In the genomic region with DNA sequence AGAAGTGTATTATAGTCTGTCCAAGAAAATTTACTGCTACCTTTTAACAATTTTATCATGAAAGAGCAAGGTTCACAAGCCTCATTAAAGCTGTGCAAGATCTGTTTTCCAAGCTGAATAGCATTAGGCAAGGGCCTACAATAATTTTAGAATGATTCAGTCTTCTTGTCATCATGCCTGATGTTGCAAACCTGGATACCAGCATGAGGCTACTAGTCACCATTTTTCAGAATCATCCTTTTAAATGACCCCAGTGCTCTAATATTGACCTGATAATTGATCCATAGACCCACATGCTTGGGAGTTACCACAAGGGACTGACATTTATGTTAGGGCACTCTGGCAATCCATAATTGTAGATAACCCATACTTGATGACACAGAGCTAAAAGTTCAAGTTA, we compare ENCODE assay signal across 25 mouse cellular contexts.
DNase-seq lines count a peak whose midpoint lies in the region; ATAC-seq and TF ChIP-seq lines count a peak whose summit lies in the region.
"Had no signal": no experiment of that assay in that cellular context is flagged by ENCODE, and none has a peak within 500 bp of the region (broad histone marks: within the 10 kb centered on the region; RNA-seq: fewer than 3 reads in every experiment).

No protein-coding gene starts in this region.

- H3K4me2 ChIP-seq in intestine, embryonic 15.5 days (replicated peaks): no peak overlapping the region
- H3K4me2 ChIP-seq in intestine, postnatal 0 days (replicated peaks; ENCODE audit: low read depth): no peak overlapping the region
- H3K4me2 ChIP-seq: embryonic facial prominence, embryonic 13.5 days; embryonic facial prominence, embryonic 15.5 days; forebrain, embryonic 13.5 days; forebrain, embryonic 15.5 days had no signal

- no peak overlapping the region for H3K4me3 ChIP-seq in intestine, embryonic 15.5 days (replicated peaks)
- no peak overlapping the region for H3K4me3 ChIP-seq in intestine, postnatal 0 days (ENCODE audit: low read depth, low read length)
- H3K4me3 ChIP-seq in gastrocnemius, adult 2 months: no peak overlapping the region
- H3K4me3 ChIP-seq: embryonic facial prominence, embryonic 13.5 days; embryonic facial prominence, embryonic 15.5 days; forebrain, embryonic 13.5 days; forebrain, embryonic 15.5 days had no signal

- DNase-seq in adrenal gland, adult 2 months: peak; percentile 53
- no peak for DNase-seq in adrenal gland, postnatal 36 days
- DNase-seq in NIH3T3 (ENCODE audit: low read depth): peak; percentile 65
- DNase-seq in right cerebral cortex, postnatal 10 days (ENCODE audit: low spot score in 2 of 2): no peak
- DNase-seq in gastrocnemius, adult 2 months: no peak
- DNase-seq: adrenal gland, adult 8-10 months; adrenal gland, postnatal 14 days; B cell, adult 2 months; cerebellum, adult 11 months; cerebellum, adult 18-20 months; cerebellum, adult 8-10 months; cerebellum, adult 9-11 months; cerebellum, postnatal 14 days; cerebellum, postnatal 36 days; embryo, embryonic 11 days; forebrain, postnatal 0 days had no signal

- no peak overlapping the region for H3K9ac ChIP-seq in intestine, embryonic 15.5 days
- H3K9ac ChIP-seq in intestine, postnatal 0 days (ENCODE audit: low read depth, low read length): no peak overlapping the region
- H3K9ac ChIP-seq: embryonic facial prominence, embryonic 13.5 days; embryonic facial prominence, embryonic 15.5 days; forebrain, embryonic 13.5 days; forebrain, embryonic 15.5 days; forebrain, postnatal 0 days had no signal

- TF ChIP-seq CTCF in intestine, postnatal 0 days (IDR thresholded peaks at IDR 0.05; ENCODE audit: low read depth): no peak
- no peak for TF ChIP-seq CTCF in gastrocnemius, adult 2 months (IDR thresholded peaks at IDR 0.05)

- no peaks in the 10 kb centered on the region for H3K4me1 ChIP-seq in intestine, embryonic 15.5 days (replicated peaks)
- H3K4me1 ChIP-seq in intestine, postnatal 0 days (replicated peaks; ENCODE audit: control insufficient read depth, insufficient read depth, low read length): no peaks in the 10 kb centered on the region
- H3K4me1 ChIP-seq: embryonic facial prominence, embryonic 13.5 days; embryonic facial prominence, embryonic 15.5 days; forebrain, embryonic 13.5 days; forebrain, embryonic 15.5 days had no signal

- peak; percentile 39; the same call in 1 of the 2 replicates for ATAC-seq in intestine, embryonic 15.5 days
- ATAC-seq in intestine, postnatal 0 days: peak; percentile 49; the same call in 1 of the 2 replicates
- ATAC-seq: CD4-positive, CD25-positive, alpha-beta regulatory T cell, adult 4 months; forebrain, embryonic 13.5 days; forebrain, embryonic 15.5 days; forebrain, postnatal 0 days had no signal

- H3K9me3 ChIP-seq in intestine, embryonic 15.5 days: no peaks in the 10 kb centered on the region
- H3K9me3 ChIP-seq in intestine, postnatal 0 days (ENCODE audit: control insufficient read depth): no peaks in the 10 kb centered on the region
- H3K9me3 ChIP-seq: embryonic facial prominence, embryonic 15.5 days; forebrain, embryonic 13.5 days; forebrain, embryonic 15.5 days; G1E had no signal

- no peaks in the 10 kb centered on the region for H3K27me3 ChIP-seq in intestine, embryonic 15.5 days (replicated peaks)
- H3K27me3 ChIP-seq in intestine, postnatal 0 days (replicated peaks; ENCODE audit: control insufficient read depth, insufficient read depth, low read length): no peaks in the 10 kb centered on the region
- H3K27me3 ChIP-seq: CH12.LX; embryonic facial prominence, embryonic 13.5 days; embryonic facial prominence, embryonic 15.5 days; forebrain, embryonic 13.5 days; forebrain, embryonic 15.5 days had no signal

- no peaks in the 10 kb centered on the region for H3K36me3 ChIP-seq in intestine, embryonic 15.5 days
- no peaks in the 10 kb centered on the region for H3K36me3 ChIP-seq in intestine, postnatal 0 days (ENCODE audit: control insufficient read depth, insufficient read depth)
- H3K36me3 ChIP-seq: embryonic facial prominence, embryonic 13.5 days; embryonic facial prominence, embryonic 15.5 days; forebrain, embryonic 15.5 days had no signal

- no peak overlapping the region for H3K27ac ChIP-seq in intestine, embryonic 15.5 days
- H3K27ac ChIP-seq in intestine, postnatal 0 days (ENCODE audit: low read depth, low read length): no peak overlapping the region
- no peak overlapping the region for H3K27ac ChIP-seq in gastrocnemius, adult 2 months
- H3K27ac ChIP-seq: embryonic facial prominence, embryonic 13.5 days; embryonic facial prominence, embryonic 15.5 days; forebrain, embryonic 13.5 days; forebrain, embryonic 15.5 days had no signal

- intact Hi-C loops in gastrocnemius, adult 2 months (cut with DNase I): no loop called here

Comparison
In these comparisons a context has a peak if more than half of its experiments do, and no peak if none do; other contexts are left out.
1. DNase-seq: peak in adrenal gland, adult 2 months (single experiment) and NIH3T3 (single experiment); none in adrenal gland, postnatal 36 days (0 of 2), right cerebral cortex, postnatal 10 days (0 of 2) and gastrocnemius, adult 2 months (single experiment).